Mouse (Mus musculus) kidney, postnatal 14 days (tissue): ENCODE results near the gene Ap1s1.
A peak's percentile ranks its signal among the peaks of the same experiment; 100 is the strongest.

ENCODE experiments used
- DNase-seq: peaks from one replicate; pipeline ENCODE4 v3.0.0; 2022; ENCODE audit warnings: mixed read lengths

The Ap1s1 gene

DNA sequence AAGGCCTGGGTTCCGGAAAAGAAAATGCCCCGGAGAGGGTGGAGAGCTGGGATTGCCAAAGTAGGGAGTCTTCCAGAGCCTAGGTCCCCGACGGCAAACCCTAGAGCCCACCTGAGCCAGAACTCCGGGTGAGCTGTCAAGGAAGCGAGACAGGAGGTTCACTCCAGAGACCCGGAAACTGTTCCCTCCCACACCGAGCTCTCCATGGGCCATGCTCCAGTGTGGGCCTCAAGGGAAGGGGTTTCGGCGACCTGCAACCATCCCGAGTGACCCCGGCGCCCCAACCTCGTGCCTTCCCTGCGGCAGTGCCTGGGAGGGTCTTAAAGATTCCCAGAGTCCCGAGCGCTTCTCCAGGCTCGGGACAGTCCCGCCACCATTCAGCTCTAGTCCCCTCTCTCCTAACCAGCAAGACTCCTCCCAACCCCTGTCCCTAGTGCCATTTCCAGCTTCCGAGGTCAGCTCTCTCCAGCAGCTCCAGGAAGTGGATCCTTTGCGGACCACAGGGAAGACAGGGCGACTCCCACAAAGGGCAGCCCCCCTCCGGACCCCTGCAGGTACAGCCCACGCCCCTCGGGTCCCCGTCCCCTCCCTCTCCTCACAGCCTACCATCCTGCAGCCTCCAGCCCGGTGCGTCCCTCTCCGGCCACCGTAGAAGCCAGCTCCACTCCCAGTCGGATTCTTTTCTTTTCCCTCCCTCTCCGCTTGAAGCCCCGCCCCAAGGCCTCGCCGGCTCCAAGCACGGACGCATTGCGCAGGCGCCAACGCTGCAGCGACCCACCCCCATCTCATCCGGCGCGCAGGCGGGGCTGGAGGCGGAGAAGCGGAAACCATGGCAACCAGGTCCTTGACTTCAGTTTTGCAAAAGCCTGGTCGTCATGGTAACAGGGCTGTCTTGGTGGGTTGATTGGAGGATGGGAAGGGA is at the start of gene Ap1s1:
TSS of gene Ap1s1 (minus strand) at position 734 of the 922 bp plus-strand sequence.
- peak; percentile 98 for DNase-seq

DNA sequence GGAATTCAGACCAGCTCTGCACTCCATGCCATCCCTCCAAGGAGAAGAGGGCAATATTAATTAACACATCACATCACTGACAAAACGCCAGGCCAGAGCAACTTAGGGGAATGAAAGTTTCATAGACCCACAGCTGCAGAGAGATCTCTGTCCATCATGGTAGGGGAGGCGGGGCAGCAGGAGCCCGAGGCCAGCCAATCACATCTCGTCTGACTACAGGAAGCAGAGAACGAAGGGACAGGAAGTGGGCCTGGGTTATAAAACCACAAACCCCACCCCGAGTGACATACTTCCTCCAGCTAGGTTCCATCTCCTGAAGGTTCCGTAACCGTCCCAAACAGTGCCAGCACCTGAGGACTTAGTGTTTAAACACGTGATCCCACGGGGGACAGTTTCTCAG is 49.2 kb upstream of the Ap1s1 start:
- no peak for DNase-seq

- DNase-seq = peak; percentile 51
Observed at GRCm38 (mm10) chr5:137093720-137094119, 47.8 kb upstream of the Ap1s1 start.

DNA sequence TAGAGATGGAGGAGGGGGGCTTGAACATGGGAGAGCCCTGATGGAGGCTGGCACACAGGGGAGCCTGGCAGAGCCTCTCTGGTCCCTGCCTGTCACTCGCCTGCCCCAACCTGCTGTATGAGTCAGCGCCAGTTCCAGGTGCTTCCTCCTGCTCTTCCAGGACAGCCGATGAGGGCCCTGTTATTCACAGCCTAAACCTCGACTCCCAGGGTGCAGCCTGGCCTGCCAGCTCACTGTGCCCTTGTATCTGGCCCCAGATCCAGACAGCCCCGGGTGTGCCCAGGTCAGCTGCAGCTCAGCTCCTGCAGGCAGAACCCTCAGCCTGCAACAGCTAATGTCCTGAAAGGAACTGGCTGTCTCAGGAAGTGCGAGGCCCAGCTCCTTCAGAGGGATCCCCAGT is 45.6 kb upstream of the Ap1s1 start:
- no peak for DNase-seq

GRCm38 (mm10) chr5:137090870-137091269 is 44.9 kb upstream of the Ap1s1 start:
- no peak for DNase-seq

- peak; percentile 86 for DNase-seq
Observed at GRCm38 (mm10) chr5:137087410-137087809, 41.5 kb upstream of the Ap1s1 start.

DNA sequence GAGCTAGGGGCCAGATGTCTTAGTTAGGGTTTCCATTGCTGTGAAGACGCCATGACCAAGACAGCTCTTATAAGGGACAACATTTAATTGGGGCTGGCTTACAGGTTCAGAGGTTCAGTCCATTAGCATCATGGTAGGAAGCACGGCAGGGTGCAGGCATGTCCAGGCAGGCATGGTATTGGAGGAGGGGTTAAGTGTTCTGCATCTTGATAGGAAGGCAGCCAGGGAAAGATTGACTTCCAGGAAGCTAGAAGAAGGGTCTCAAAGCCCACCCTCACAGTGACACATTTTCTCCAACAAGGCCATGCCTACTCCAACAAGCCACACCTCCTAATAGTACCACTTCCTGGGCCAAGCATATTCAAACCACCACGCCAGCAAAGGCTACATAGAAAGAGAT is 39.8 kb upstream of the Ap1s1 start:
- DNase-seq = no peak

DNA sequence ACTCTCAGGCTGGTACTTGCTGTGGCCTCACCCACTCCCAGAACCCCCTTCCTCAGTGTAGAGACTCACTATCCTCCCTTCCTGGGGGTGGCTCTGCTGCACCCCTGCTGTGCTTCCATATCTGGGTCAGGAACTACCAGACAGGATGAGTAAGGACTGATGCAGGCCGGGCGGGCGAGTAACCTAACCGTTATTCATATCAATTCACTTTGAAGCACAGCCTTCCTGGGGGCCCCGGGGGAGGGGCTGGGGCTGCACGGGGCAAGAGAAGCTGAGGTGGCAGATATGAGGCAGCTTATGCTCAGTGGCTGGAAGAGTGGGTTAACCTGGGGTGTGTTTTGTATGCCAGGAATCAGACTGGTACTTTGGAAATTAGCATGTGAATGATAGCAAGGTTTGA is 39.1 kb upstream of the Ap1s1 start:
- no peak for DNase-seq

DNA sequence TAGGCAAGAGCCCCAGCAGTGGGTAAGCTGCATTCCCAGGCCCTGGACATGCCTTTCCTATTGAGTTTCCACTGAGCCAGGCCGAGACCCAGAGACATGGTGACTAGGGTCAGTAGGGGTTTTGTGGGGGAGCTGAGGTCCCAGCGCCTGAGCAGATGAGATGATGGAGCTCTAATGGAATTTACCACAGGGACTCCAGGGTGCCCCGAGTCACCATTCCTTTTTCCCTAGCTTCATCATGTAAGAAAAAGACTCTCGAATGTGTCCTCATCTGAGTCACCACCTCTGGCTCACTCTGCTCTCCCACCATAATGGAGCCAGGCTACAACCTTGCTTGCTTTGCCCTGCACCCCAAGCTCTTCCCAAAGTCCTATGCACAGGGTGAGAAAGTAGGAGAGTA is 37.1 kb upstream of the Ap1s1 start:
- no peak for DNase-seq

- DNase-seq = peak; percentile 62
Observed at GRCm38 (mm10) chr5:137079849-137080248, 33.9 kb upstream of the Ap1s1 start.

- DNase-seq = peak; percentile 37
Observed at GRCm38 (mm10) chr5:137078616-137079015, 32.7 kb upstream of the Ap1s1 start.

DNA sequence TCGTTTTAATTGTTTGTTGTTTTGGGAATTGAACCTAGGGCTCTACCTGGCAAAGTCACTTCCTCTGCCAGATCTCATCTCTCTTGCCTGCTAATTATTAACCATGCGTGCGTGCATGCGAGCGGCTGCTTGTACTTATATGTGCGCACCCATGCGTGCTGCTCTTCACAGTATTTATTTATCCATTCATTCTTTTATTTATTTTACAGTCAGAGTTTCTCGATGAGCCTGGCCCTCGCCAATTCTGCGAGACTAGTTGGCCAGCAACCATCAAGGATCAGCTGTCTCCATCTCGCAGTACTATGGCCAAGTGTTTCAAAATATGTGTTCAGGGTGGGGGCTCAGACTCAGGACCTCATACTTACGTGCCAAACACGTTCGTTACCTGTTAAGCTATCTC is 32.1 kb upstream of the Ap1s1 start:
- peak; percentile 22 for DNase-seq

GRCm38 (mm10) chr5:137077187-137077586 is 31.3 kb upstream of the Ap1s1 start:
- DNase-seq = no peak

- DNase-seq = peak; percentile 49
Observed at GRCm38 (mm10) chr5:137076191-137076930, 30.4 kb upstream of the Ap1s1 start.

DNA sequence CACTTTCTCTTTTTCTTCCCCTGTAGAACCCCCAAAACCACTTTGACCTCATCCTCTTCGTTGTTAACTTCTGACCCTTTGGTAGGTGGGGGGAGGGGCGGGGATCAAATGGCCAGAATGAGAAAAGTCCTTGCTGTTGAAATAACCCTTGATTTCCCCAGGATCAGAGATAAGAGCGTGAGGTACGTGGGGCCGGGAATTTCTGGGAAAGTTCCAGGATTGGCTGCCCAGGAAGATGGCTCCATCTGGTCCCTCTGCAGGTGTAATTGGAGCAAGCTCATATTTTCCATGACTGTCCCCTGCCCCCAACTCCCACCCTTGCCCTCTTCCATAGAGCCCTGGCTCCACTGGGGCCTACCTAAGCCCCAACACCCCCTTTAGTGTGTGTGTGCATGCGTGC is 29.8 kb upstream of the Ap1s1 start:
- DNase-seq = no peak

- DNase-seq = peak; percentile 44
Observed at GRCm38 (mm10) chr5:137074191-137074651, 28.3 kb upstream of the Ap1s1 start.

DNA sequence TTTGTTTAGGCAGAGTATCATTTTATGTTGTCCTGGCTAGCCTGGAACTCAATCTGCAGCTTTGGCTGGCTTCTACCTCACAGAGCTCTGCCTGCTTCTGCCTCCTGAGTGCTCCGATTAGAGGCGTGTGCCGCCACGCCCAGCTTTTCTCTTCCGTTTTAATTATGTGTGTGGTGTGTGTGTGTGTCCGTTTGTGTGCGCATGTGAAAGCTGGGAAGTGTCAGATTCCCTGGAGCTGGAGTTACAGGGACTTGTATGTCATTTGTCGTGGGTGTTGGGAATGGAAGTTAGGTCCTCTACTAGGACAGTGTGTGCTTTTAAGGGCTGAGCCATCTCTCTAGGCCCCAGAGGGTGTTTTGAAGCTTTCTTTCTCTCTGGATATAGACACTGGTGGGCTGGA is 27.2 kb upstream of the Ap1s1 start:
- DNase-seq = no peak

DNA sequence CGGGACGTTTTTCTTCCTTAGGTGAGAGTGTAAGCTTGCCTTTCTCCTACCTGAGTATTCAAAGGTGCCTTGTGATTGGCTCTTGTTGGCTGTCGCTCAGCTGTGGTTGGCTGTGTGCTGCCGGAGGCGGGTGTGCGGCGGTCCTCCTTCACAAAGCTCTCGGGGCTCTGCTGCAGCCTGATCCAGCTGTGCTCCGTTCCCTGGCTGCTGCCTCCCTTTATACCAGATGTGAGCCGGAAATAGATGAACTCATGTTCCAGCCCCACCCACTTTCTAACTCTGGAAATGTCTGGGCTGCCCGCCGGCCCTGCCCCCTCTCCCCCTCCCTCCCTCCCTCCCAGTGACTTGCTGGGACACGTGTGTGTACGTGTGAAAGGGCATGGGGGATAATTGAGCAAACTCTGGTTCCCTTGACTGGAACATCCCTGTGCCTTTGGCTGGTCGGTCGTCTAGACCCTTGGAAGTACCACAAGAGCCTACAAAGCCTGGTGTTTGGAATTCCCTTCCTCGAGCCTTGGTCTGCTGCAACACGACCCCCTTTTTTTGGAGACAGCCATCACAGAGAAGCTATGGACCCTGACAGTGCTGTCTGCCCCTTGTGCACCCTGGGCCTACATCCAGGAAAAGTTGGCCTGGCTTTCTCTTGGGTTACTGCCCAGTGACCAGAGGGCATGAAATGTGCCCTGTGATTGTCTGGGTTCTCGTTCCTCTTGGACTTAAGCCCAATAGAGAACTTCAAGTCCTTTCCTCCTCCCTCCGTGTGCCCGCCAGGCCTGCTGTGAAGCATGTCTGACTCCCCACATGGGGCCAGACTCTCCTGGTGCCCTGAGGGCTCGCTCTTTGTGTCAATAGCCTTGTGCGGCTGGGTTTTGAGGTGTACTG is 26.4 kb upstream of the Ap1s1 start, which contains the start of gene Serpine1:
TSS of gene Serpine1 (minus strand) at position 190 of the 882 bp plus-strand sequence.
- DNase-seq = peak; percentile 92

GRCm38 (mm10) chr5:137070881-137071605 is 25.1 kb upstream of the Ap1s1 start:
- no peak for DNase-seq

GRCm38 (mm10) chr5:137068711-137069110 is 22.8 kb upstream of the Ap1s1 start:
- no peak for DNase-seq

GRCm38 (mm10) chr5:137065923-137066322 is 20.0 kb upstream of the Ap1s1 start:
- DNase-seq = no peak

DNA sequence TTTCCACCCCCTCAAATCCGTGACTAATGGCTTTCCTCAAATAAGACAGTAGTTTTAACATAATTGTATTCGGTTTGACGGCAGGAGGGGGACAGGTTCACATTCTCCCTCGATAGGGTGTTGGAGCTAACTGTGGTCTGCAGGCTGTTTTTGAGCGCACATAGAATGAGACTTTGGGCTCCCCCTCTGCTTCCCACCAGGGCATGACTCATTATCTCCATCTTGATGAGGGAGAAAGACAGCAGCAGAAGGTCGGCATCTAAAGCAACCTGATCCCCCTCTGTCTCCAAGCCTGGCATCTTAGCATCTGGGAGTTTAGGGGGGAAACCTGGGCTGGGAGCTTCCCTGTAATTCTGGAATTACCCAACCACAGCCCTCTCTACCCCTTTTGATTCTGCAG is 19.5 kb upstream of the Ap1s1 start:
- no peak for DNase-seq
